Mouse (Mus musculus) mouse embryonic stem cell (cell line): ENCODE data around the gene Gh.

Experiments used
- in situ Hi-C, 2 experiments: fragments of 300-500 bp; cut with MboI; formaldehyde crosslinking; loops; 1 replicate in 1 of 2; 3 replicates in 1 of 2; pipeline ENCODE4 v1.14.3; 2019 to 2020; ENCODE audit warnings: low sequenced_read_pairs in 2 of 2, low pct_unique_long_range_greater_than_20kb in 1 of 2, mixed read lengths in 1 of 2; ENCODE audit not compliant: unreplicated experiment in 1 of 2

The Gh gene

GRCm38 (mm10) chr11:106273311-106273684 lies 28.4 kb downstream of the Gh start:
- in situ Hi-C loops = no loop called here

GRCm38 (mm10) chr11:106272644-106273310 lies 28.9 kb downstream of the Gh start, which contains the start of gene Smarcd2:
Smarcd2 (minus strand) TSS chr11:106272972.
- in situ Hi-C loops = no loop called here

GRCm38 (mm10) chr11:106271794-106272643 lies 29.6 kb downstream of the Gh start:
- in situ Hi-C loops = no loop called here

- in situ Hi-C loops = no loop called here
Measured at GRCm38 (mm10) chr11:106271131-106271793, 30.4 kb downstream of the Gh start.

GRCm38 (mm10) chr11:106269060-106269431 lies 32.6 kb downstream of the Gh start:
- in situ Hi-C loops = no loop called here

GRCm38 (mm10) chr11:106268326-106269059 lies 33.2 kb downstream of the Gh start:
- in situ Hi-C loops = no loop called here

- in situ Hi-C loops = no loop called here
Measured at GRCm38 (mm10) chr11:106267871-106268270, 33.8 kb downstream of the Gh start.

GRCm38 (mm10) chr11:106267311-106267852 lies 34.3 kb downstream of the Gh start:
- in situ Hi-C loops = no loop called here

- in situ Hi-C loops = no loop called here
Measured at GRCm38 (mm10) chr11:106266431-106266830, 35.2 kb downstream of the Gh start.

- in situ Hi-C loops = no loop called here
Measured at GRCm38 (mm10) chr11:106265570-106265969, 36.1 kb downstream of the Gh start.

GRCm38 (mm10) chr11:106264988-106265387 lies 36.7 kb downstream of the Gh start:
- in situ Hi-C loops = no loop called here

GRCm38 (mm10) chr11:106263963-106264362 lies 37.7 kb downstream of the Gh start:
- in situ Hi-C loops = no loop called here

- in situ Hi-C loops = no loop called here
Measured at GRCm38 (mm10) chr11:106260826-106261450, 40.7 kb downstream of the Gh start.

GRCm38 (mm10) chr11:106256775-106257174 lies 44.9 kb downstream of the Gh start:
- in situ Hi-C loops = no loop called here

- in situ Hi-C loops = no loop called here
Measured at GRCm38 (mm10) chr11:106255685-106256451, 45.8 kb downstream of the Gh start, which contains the start of the genes Ftsj3 and Psmc5. Ftsj3 (minus strand) TSS chr11:106256079. Psmc5 (plus strand) TSS chr11:106256154.

GRCm38 (mm10) chr11:106255174-106255573 lies 46.5 kb downstream of the Gh start:
- in situ Hi-C loops = no loop called here

GRCm38 (mm10) chr11:106254767-106255166 lies 46.9 kb downstream of the Gh start:
- in situ Hi-C loops = no loop called here
